Mouse (Mus musculus): ENCODE results near the gene Rprml. TPM values are rescaled to one million over a fixed set of nuclear protein-coding genes. Genes with fewer than 3 reads are reported as not detected.
"Not testable (repeated sequence)": the region's sequence is repeated elsewhere in the genome, so short reads cannot be mapped to it uniquely, and the experiment has no call there.

Gene Rprml
- polyA plus RNA-seq, 1 experiment from 2014 or later = 0.22 TPM

DNA sequence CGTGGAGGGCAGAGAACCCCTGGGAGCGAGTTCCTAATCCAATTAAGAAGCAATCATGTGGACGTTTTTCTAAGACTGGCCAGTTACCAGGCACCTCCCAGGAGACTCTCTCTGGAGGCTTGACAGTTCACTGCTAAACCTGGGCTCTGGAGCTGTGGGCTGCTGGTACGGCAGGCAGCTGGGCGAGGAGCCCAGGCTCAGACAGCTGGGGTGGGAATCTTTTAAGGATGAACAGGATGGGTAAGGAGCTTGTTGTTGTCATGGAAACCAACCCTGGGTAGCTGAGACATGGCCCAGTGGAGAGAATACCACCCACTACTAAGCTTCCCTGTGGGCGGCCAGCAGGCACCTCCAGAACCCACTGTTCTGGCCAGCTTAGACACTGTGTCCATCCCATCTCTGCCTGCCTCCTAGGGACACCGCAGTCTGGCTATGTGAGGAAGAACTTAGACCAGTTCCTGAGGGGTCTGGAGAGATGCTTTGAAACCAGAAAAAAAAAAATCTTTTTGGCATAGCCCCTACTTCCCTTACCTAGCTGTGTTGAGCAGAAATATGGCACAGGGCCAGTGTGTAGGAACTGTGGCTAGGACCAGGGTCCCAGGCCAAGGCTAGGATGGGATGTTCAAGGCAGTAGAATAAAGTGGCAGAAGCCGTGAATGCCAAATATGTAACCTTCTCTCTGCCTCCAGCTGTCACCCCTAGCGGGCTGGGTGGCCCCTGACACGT is 17.0 kb downstream of the Rprml start:
- Histone ChIP-seq H3K4me2 (replicated peaks) (peak overlapping the region; percentile 19; the same call in 1 of the 2 replicates), H3K9me3 (no peaks in the 10 kb centered on the region), H3K9ac (replicated peaks) (no peak overlapping the region), H3K27me3 (peaks cover 9% of the 10 kb centered on the region; the same call in 1 of the 2 replicates), H3K36me3 (no peaks in the 10 kb centered on the region), H3K4me1 (replicated peaks) (peaks cover 27% of the 10 kb centered on the region), H3K27ac (peak overlapping the region; percentile 44), H3K4me3 (replicated peaks) (no peak overlapping the region)
- peak; percentile 82 for ATAC-seq
- 15% methylated on average over 10 of the region's 10 CpGs for WGBS

- Histone ChIP-seq H3K4me1 (replicated peaks) (peaks cover 27% of the 10 kb centered on the region), H3K9me3 (no peaks in the 10 kb centered on the region), H3K4me3 (replicated peaks) (no peak overlapping the region), H3K4me2 (replicated peaks) (peak overlapping the region; percentile 19; the same call in 1 of the 2 replicates), H3K9ac (replicated peaks) (no peak overlapping the region), H3K27me3 (peaks cover 9% of the 10 kb centered on the region; the same call in 1 of the 2 replicates), H3K27ac (no peak overlapping the region), H3K36me3 (no peaks in the 10 kb centered on the region)
- WGBS = 46% methylated on average over 13 of the region's 13 CpGs
- no peak for ATAC-seq
Observed at GRCm38 (mm10) chr11:103666907-103667426, 17.6 kb downstream of the Rprml start.

DNA sequence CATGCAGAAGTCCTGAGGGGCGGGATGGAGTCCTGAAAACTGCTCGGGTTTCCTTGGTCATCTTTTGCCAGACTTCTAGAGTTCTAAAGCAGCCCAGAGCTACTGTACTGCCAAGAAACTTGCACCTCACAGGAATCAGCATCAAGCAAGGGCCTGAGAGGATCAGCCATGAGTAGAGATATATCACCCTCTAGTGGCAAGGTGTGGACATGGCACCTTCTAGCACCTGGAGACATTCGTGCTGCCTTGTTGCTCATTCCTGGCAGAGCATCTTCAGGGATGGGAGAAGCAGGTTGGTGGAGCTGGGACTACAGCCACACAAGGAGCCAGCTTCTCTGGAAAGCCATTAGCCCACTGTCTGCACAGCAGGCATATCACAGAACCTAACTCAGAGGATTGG is 26.2 kb downstream of the Rprml start:
- H3K9ac ChIP-seq (replicated peaks) = no peak overlapping the region
- H3K9me3 ChIP-seq = no peaks in the 10 kb centered on the region
- peaks cover 47% of the 10 kb centered on the region for H3K36me3 ChIP-seq
- no peaks in the 10 kb centered on the region for H3K4me1 ChIP-seq (replicated peaks)
- 34% methylated on average over 3 of the region's 3 CpGs for WGBS
- H3K27ac ChIP-seq = no peak overlapping the region
- no peaks in the 10 kb centered on the region for H3K27me3 ChIP-seq
- no peak overlapping the region for H3K4me2 ChIP-seq (replicated peaks)
- H3K4me3 ChIP-seq (replicated peaks) = no peak overlapping the region
- ATAC-seq = peak; percentile 45; the same call in 1 of the 2 replicates

GRCm38 (mm10) chr11:103677042-103677441 is 27.7 kb downstream of the Rprml start:
- H3K36me3 ChIP-seq = peaks cover 61% of the 10 kb centered on the region
- not testable (repeated sequence) for H3K4me3 ChIP-seq (replicated peaks); ATAC-seq; H3K27me3 ChIP-seq; H3K27ac ChIP-seq; H3K4me1 ChIP-seq (replicated peaks); H3K9me3 ChIP-seq; H3K9ac ChIP-seq (replicated peaks); H3K4me2 ChIP-seq (replicated peaks)
- WGBS = 42% methylated on average over 2 of the region's 2 CpGs

- H3K36me3 ChIP-seq = peaks cover 95% of the 10 kb centered on the region
- H3K27me3 ChIP-seq = no peaks in the 10 kb centered on the region
- H3K27ac ChIP-seq = no peak overlapping the region
- no peak overlapping the region for H3K4me2 ChIP-seq (replicated peaks)
- no peaks in the 10 kb centered on the region for H3K9me3 ChIP-seq
- no peaks in the 10 kb centered on the region for H3K4me1 ChIP-seq (replicated peaks)
- no peak for ATAC-seq
- 85% methylated on average over 11 of the region's 11 CpGs for WGBS
- no peak overlapping the region for H3K4me3 ChIP-seq (replicated peaks)
- no peak overlapping the region for H3K9ac ChIP-seq (replicated peaks)
Observed at GRCm38 (mm10) chr11:103683667-103684334, 34.4 kb downstream of the Rprml start.

DNA sequence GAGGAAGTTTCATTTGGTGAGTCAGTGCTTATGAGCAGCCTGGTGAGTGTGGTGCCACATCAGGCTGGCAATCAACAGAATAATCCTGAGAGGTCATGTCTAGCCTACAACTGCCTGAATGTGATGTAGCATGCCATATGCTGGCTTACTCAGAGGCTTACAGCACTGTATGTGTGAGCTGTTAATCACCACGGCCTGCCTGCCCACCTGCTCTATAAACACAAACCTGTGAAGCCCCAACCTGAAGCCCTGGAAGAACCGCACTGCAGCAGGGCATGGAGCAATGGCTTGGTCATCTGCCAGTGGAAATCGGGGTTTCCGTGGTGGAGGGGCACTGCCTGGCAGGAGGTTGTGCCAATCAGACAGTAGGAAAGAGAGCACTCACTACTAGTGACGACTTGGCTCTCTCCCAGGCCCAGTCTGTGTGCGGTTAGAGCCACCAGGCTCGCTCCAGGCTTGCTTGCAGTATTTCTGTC is 35.9 kb downstream of the Rprml start:
- Histone ChIP-seq H3K36me3 (peaks cover 86% of the 10 kb centered on the region), H3K9me3 (no peaks in the 10 kb centered on the region), H3K4me2 (replicated peaks) (no peak overlapping the region), H3K4me1 (replicated peaks) (0 out of 2 replicates have a peak, but pooled peaks cover 8% of the 10 kb centered on the region), H3K27ac (no peak overlapping the region), H3K27me3 (no peaks in the 10 kb centered on the region), H3K4me3 (replicated peaks) (no peak overlapping the region), H3K9ac (replicated peaks) (no peak overlapping the region)
- ATAC-seq = no peak
- WGBS = 85% methylated on average over 7 of the region's 7 CpGs

- peaks cover 73% of the 10 kb centered on the region for H3K36me3 ChIP-seq
- H3K27me3 ChIP-seq = no peaks in the 10 kb centered on the region
Observed at GRCm38 (mm10) chr11:103686706-103687105, 37.3 kb downstream of the Rprml start.

GRCm38 (mm10) chr11:103688271-103688979 is 39.1 kb downstream of the Rprml start:
- Histone ChIP-seq H3K36me3 (peaks cover 56% of the 10 kb centered on the region), H3K9ac (replicated peaks) (no peak overlapping the region), H3K9me3 (no peaks in the 10 kb centered on the region), H3K27ac (no peak overlapping the region), H3K27me3 (no peaks in the 10 kb centered on the region), H3K4me2 (replicated peaks) (no peak overlapping the region), H3K4me1 (replicated peaks) (0 out of 2 replicates have a peak, but pooled peaks cover 8% of the 10 kb centered on the region), H3K4me3 (replicated peaks) (no peak overlapping the region)
- no peak for ATAC-seq
- 67% methylated on average over 6 of the region's 6 CpGs for WGBS

More at GRCm38 (mm10) chr11:103686706-103687105, 37.3 kb downstream of the Rprml start:
- H3K9ac ChIP-seq (replicated peaks) = no peak overlapping the region
- ATAC-seq = no peak
- WGBS = 94% methylated on average over 6 of the region's 6 CpGs
- H3K4me1 ChIP-seq (replicated peaks) = 0 out of 2 replicates have a peak, but pooled peaks cover 8% of the 10 kb centered on the region
- H3K4me2 ChIP-seq (replicated peaks) = no peak overlapping the region
- H3K4me3 ChIP-seq (replicated peaks) = no peak overlapping the region
- H3K27ac ChIP-seq = no peak overlapping the region
- H3K9me3 ChIP-seq = no peaks in the 10 kb centered on the region

GRCm38 (mm10) chr11:103688980-103689378 is 39.6 kb downstream of the Rprml start:
- H3K36me3 ChIP-seq = peaks cover 51% of the 10 kb centered on the region
- H3K4me3 ChIP-seq (replicated peaks) = no peak overlapping the region
- H3K4me2 ChIP-seq (replicated peaks) = no peak overlapping the region
- H3K27me3 ChIP-seq = no peaks in the 10 kb centered on the region
- no peaks in the 10 kb centered on the region for H3K9me3 ChIP-seq
- no peak for ATAC-seq
- no peak overlapping the region for H3K27ac ChIP-seq
- WGBS = 49% methylated on average over 3 of the region's 3 CpGs
- no peak overlapping the region for H3K9ac ChIP-seq (replicated peaks)
- H3K4me1 ChIP-seq (replicated peaks) = 0 out of 2 replicates have a peak, but pooled peaks cover 8% of the 10 kb centered on the region

- H3K9ac ChIP-seq (replicated peaks) = no peak overlapping the region
- peaks cover 33% of the 10 kb centered on the region for H3K36me3 ChIP-seq
- no peak overlapping the region for H3K4me3 ChIP-seq (replicated peaks)
- H3K27ac ChIP-seq = no peak overlapping the region
- no peaks in the 10 kb centered on the region for H3K9me3 ChIP-seq
- no peaks in the 10 kb centered on the region for H3K27me3 ChIP-seq
- no peak overlapping the region for H3K4me2 ChIP-seq (replicated peaks)
- no peak for ATAC-seq
- peaks cover 17% of the 10 kb centered on the region for H3K4me1 ChIP-seq (replicated peaks)
- 94% methylated on average over 1 of the region's 1 CpGs for WGBS
Observed at GRCm38 (mm10) chr11:103691036-103691435, 41.7 kb downstream of the Rprml start.

- peaks cover 27% of the 10 kb centered on the region for H3K4me1 ChIP-seq (replicated peaks)
- H3K4me2 ChIP-seq (replicated peaks) = no peak overlapping the region
- no peaks in the 10 kb centered on the region for H3K27me3 ChIP-seq
- H3K4me3 ChIP-seq (replicated peaks) = no peak overlapping the region
- peaks cover 13% of the 10 kb centered on the region for H3K36me3 ChIP-seq
- 75% methylated on average over 1 of the region's 1 CpGs for WGBS
- H3K27ac ChIP-seq = no peak overlapping the region
- no peaks in the 10 kb centered on the region for H3K9me3 ChIP-seq
- no peak overlapping the region for H3K9ac ChIP-seq (replicated peaks)
- no peak for ATAC-seq
Observed at GRCm38 (mm10) chr11:103693241-103693640, 43.9 kb downstream of the Rprml start.
